Mouse (Mus musculus): ENCODE measurements around the gene 1700122O11Rik. TPM values are rescaled to one million over a fixed set of nuclear protein-coding genes. Genes with fewer than 3 reads are reported as not detected.

1700122O11Rik gene
- polyA plus RNA-seq, 1 experiment from 2014 or later = not detected

GRCm38 (mm10) chr17:48053646-48054045 is 15.6 kb upstream of the 1700122O11Rik start:
- no peak for ATAC-seq (ENCODE audit: low FRiP score, low TSS enrichment)
- H3K4me2 ChIP-seq (ENCODE audit: low read length) = no peak overlapping the region
- no peak overlapping the region for H3K27ac ChIP-seq (replicated peaks; ENCODE audit: low read depth, low read length)
- no peak overlapping the region for H3K9ac ChIP-seq (replicated peaks; ENCODE audit: low read length)
- H3K4me1 ChIP-seq (ENCODE audit: control insufficient read depth, insufficient read depth, low read length) = peaks cover 17% of the 10 kb centered on the region
- no peaks in the 10 kb centered on the region for H3K9me3 ChIP-seq (ENCODE audit: control insufficient read depth, low read length)
- no peaks in the 10 kb centered on the region for H3K36me3 ChIP-seq (ENCODE audit: control insufficient read depth, insufficient read depth, low read length)
- H3K4me3 ChIP-seq (replicated peaks; ENCODE audit: low read depth, low read length) = no peak overlapping the region
- 79% methylated on average over 2 of the region's 2 CpGs for WGBS
- no peaks in the 10 kb centered on the region for H3K27me3 ChIP-seq (ENCODE audit: control insufficient read depth, insufficient read depth, low read length)
- DNase-seq = no peak

GRCm38 (mm10) chr17:48052338-48053067 is 14.4 kb upstream of the 1700122O11Rik start:
- H3K27me3 ChIP-seq (ENCODE audit: control insufficient read depth, insufficient read depth, low read length) = no peaks in the 10 kb centered on the region
- no peak overlapping the region for H3K9ac ChIP-seq (replicated peaks; ENCODE audit: low read length)
- ATAC-seq (ENCODE audit: low FRiP score, low TSS enrichment) = no peak
- no peak overlapping the region for H3K4me2 ChIP-seq (ENCODE audit: low read length)
- no peaks in the 10 kb centered on the region for H3K36me3 ChIP-seq (ENCODE audit: control insufficient read depth, insufficient read depth, low read length)
- H3K9me3 ChIP-seq (ENCODE audit: control insufficient read depth, low read length) = no peaks in the 10 kb centered on the region
- no peak overlapping the region for H3K27ac ChIP-seq (replicated peaks; ENCODE audit: low read depth, low read length)
- H3K4me1 ChIP-seq (ENCODE audit: control insufficient read depth, insufficient read depth, low read length) = peaks cover 10% of the 10 kb centered on the region
- H3K4me3 ChIP-seq (replicated peaks; ENCODE audit: low read depth, low read length) = no peak overlapping the region
- WGBS = 78% methylated on average over 10 of the region's 10 CpGs
- DNase-seq = no peak

- H3K4me3 ChIP-seq (replicated peaks; ENCODE audit: low read depth, low read length) = no peak overlapping the region
- no peaks in the 10 kb centered on the region for H3K9me3 ChIP-seq (ENCODE audit: control insufficient read depth, low read length)
- H3K9ac ChIP-seq (replicated peaks; ENCODE audit: low read length) = no peak overlapping the region
- H3K36me3 ChIP-seq (ENCODE audit: control insufficient read depth, insufficient read depth, low read length) = no peaks in the 10 kb centered on the region
- 85% methylated on average over 5 of the region's 5 CpGs for WGBS
- H3K27ac ChIP-seq (replicated peaks; ENCODE audit: low read depth, low read length) = no peak overlapping the region
- H3K27me3 ChIP-seq (ENCODE audit: control insufficient read depth, insufficient read depth, low read length) = no peaks in the 10 kb centered on the region
- DNase-seq = no peak
- no peak for ATAC-seq (ENCODE audit: low FRiP score, low TSS enrichment)
- no peak overlapping the region for H3K4me2 ChIP-seq (ENCODE audit: low read length)
- H3K4me1 ChIP-seq (ENCODE audit: control insufficient read depth, insufficient read depth, low read length) = peaks cover 6% of the 10 kb centered on the region
Measured at GRCm38 (mm10) chr17:48051638-48052337, 13.7 kb upstream of the 1700122O11Rik start.

- peaks cover 5% of the 10 kb centered on the region; the same call in 1 of the 2 replicates for H3K4me1 ChIP-seq (ENCODE audit: control insufficient read depth, insufficient read depth, low read length)
- 36% methylated on average over 4 of the region's 4 CpGs for WGBS
- no peaks in the 10 kb centered on the region for H3K27me3 ChIP-seq (ENCODE audit: control insufficient read depth, insufficient read depth, low read length)
- H3K4me3 ChIP-seq (replicated peaks; ENCODE audit: low read depth, low read length) = no peak overlapping the region
- no peaks in the 10 kb centered on the region for H3K9me3 ChIP-seq (ENCODE audit: control insufficient read depth, low read length)
- H3K27ac ChIP-seq (replicated peaks; ENCODE audit: low read depth, low read length) = no peak overlapping the region
- DNase-seq (peak; percentile 77), ATAC-seq (ENCODE audit: low FRiP score, low TSS enrichment) (no peak)
- no peak overlapping the region for H3K9ac ChIP-seq (replicated peaks; ENCODE audit: low read length)
- no peaks in the 10 kb centered on the region for H3K36me3 ChIP-seq (ENCODE audit: control insufficient read depth, insufficient read depth, low read length)
- no peak overlapping the region for H3K4me2 ChIP-seq (ENCODE audit: low read length)
Measured at GRCm38 (mm10) chr17:48045631-48046030, 7.5 kb upstream of the 1700122O11Rik start.

- Histone ChIP-seq H3K9me3 (ENCODE audit: control insufficient read depth, low read length) (no peaks in the 10 kb centered on the region), H3K27me3 (ENCODE audit: control insufficient read depth, insufficient read depth, low read length) (no peaks in the 10 kb centered on the region), H3K4me2 (ENCODE audit: low read length) (no peak overlapping the region), H3K27ac (replicated peaks; ENCODE audit: low read depth, low read length) (no peak overlapping the region), H3K4me3 (replicated peaks; ENCODE audit: low read depth, low read length) (no peak overlapping the region), H3K9ac (replicated peaks; ENCODE audit: low read length) (no peak overlapping the region), H3K4me1 (ENCODE audit: control insufficient read depth, insufficient read depth, low read length) (peaks cover 15% of the 10 kb centered on the region), H3K36me3 (ENCODE audit: control insufficient read depth, insufficient read depth, low read length) (no peaks in the 10 kb centered on the region)
- DNase-seq = no peak
- WGBS = 82% methylated on average over 5 of the region's 5 CpGs
- no peak for ATAC-seq (ENCODE audit: low FRiP score, low TSS enrichment)
Measured at GRCm38 (mm10) chr17:48043154-48043880, 5.2 kb upstream of the 1700122O11Rik start.

GRCm38 (mm10) chr17:48041351-48042287 is 3.5 kb upstream of the 1700122O11Rik start:
- Histone ChIP-seq H3K36me3 (ENCODE audit: control insufficient read depth, insufficient read depth, low read length) (no peaks in the 10 kb centered on the region), H3K9me3 (ENCODE audit: control insufficient read depth, low read length) (no peaks in the 10 kb centered on the region), H3K27ac (replicated peaks; ENCODE audit: low read depth, low read length) (peak overlapping the region; percentile 33), H3K9ac (replicated peaks; ENCODE audit: low read length) (no peak overlapping the region), H3K27me3 (ENCODE audit: control insufficient read depth, insufficient read depth, low read length) (no peaks in the 10 kb centered on the region), H3K4me1 (ENCODE audit: control insufficient read depth, insufficient read depth, low read length) (peaks cover 15% of the 10 kb centered on the region), H3K4me3 (replicated peaks; ENCODE audit: low read depth, low read length) (0 out of 2 replicates have a peak overlapping the region, but pooled peaks have one; percentile 5), H3K4me2 (ENCODE audit: low read length) (peak overlapping the region; percentile 43)
- ATAC-seq (ENCODE audit: low FRiP score, low TSS enrichment) (peak; percentile 69; the same call in 1 of the 2 replicates), DNase-seq (peak; percentile 86)
- WGBS = 3% methylated on average over 29 of the region's 29 CpGs

GRCm38 (mm10) chr17:48039232-48039866 is 1.3 kb upstream of the 1700122O11Rik start:
- Histone ChIP-seq H3K4me2 (ENCODE audit: low read length) (peak overlapping the region; percentile 28), H3K36me3 (ENCODE audit: control insufficient read depth, insufficient read depth, low read length) (no peaks in the 10 kb centered on the region), H3K4me1 (ENCODE audit: control insufficient read depth, insufficient read depth, low read length) (peaks cover 15% of the 10 kb centered on the region), H3K27ac (replicated peaks; ENCODE audit: low read depth, low read length) (no peak overlapping the region), H3K4me3 (replicated peaks; ENCODE audit: low read depth, low read length) (no peak overlapping the region), H3K27me3 (ENCODE audit: control insufficient read depth, insufficient read depth, low read length) (no peaks in the 10 kb centered on the region), H3K9ac (replicated peaks; ENCODE audit: low read length) (no peak overlapping the region), H3K9me3 (ENCODE audit: control insufficient read depth, low read length) (no peaks in the 10 kb centered on the region)
- peak; percentile 58 for DNase-seq
- peak; percentile 68; the same call in 1 of the 2 replicates for ATAC-seq (ENCODE audit: low FRiP score, low TSS enrichment)
- 12% methylated on average over 14 of the region's 14 CpGs for WGBS
